Mouse (Mus musculus) heart, adult 18-20 months (tissue): ENCODE data around the gene Ssh2. TPM values are rescaled to one million over a fixed set of nuclear protein-coding genes. Genes with fewer than 3 reads are reported as not detected.
"Not testable (repeated sequence)": the region's sequence is repeated elsewhere in the genome, so short reads cannot be mapped to it uniquely, and the experiment has no call there.

Experiments
- DNase-seq, 2 experiments: peaks; one replicate each; pipeline ENCODE4 v3.0.0; 2021 to 2022; ENCODE audit warnings: mixed read lengths in 1 of 2
- total RNA-seq, 2 experiments: library from RNA; stranded (reverse); gene quantifications; 2 replicates each; pipeline ENCODE4 v1.2.3; 2021

Gene Ssh2
- total RNA-seq, 2 experiments from 2014 or later = 64.2 to 78.9 TPM

DNA sequence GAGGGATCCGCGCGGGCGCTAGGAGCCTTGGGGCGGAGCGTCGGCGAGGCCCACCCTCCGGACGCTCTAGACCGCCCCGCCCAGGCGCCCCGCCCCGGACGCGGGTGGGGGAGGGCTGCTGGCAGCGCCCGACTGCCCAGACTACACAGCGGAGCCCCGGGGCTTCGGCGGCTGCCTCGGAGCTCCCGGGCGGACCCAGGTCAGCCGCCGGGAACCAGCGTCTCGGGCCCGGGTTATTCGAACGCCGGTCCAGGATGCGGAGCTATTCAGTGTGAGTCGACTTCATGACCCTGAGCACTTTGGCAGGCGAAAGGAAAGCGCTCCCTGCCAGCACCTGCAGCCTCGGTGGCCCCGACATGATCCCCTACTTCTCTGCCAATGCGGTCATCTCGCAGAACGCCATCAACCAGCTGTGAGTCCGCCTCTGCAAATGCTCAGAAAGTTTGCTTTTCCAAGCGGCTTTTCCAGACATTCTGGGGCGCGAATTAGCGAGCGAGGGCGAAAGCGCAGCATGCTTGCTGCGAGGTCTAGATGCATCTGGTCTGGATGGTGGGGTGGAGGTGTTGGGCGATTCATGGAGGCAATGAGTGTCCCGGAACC is 132.2 kb downstream of the Ssh2 start:
- DNase-seq = peak; percentile 96

DNA sequence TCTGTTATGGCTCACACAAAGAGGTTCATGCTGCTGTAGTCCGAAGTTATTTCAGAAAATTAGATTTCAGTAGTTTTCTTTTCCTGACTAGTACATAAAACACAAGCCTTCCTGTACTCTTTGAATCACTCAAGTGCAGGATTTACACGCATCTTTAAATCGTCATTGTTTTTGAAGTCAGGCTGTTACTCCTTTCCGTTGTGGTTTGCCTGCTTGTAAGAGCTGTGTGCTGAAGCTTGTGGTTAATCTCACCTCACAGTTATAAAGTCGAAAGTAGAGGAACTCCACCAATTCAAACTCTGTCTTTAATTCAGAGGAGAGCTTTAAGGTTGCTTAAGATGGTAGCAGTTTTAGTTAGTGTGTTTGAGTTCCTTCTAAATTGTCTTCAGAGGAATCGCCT is 132.9 kb downstream of the Ssh2 start:
- DNase-seq = no peak

GRCm38 (mm10) chr11:77349698-77350097 is 133.6 kb downstream of the Ssh2 start:
- peak in 1 of 2 experiments; percentile 54 for DNase-seq

GRCm38 (mm10) chr11:77355055-77355454 is 139.0 kb downstream of the Ssh2 start:
- no peak for DNase-seq

GRCm38 (mm10) chr11:77357839-77358238 is 141.8 kb downstream of the Ssh2 start:
- no peak for DNase-seq

- DNase-seq = no peak
These were observed 147.4 kb downstream of the Ssh2 start for GRCm38 (mm10) chr11:77363476-77363875.

- no peak for DNase-seq
These were observed 148.3 kb downstream of the Ssh2 start for GRCm38 (mm10) chr11:77364376-77364775.

GRCm38 (mm10) chr11:77365706-77366386 is 149.8 kb downstream of the Ssh2 start:
- peak in 1 of 2 experiments; percentile 41 for DNase-seq

- no peak for DNase-seq
These were observed 151.6 kb downstream of the Ssh2 start for GRCm38 (mm10) chr11:77367541-77368270.

DNA sequence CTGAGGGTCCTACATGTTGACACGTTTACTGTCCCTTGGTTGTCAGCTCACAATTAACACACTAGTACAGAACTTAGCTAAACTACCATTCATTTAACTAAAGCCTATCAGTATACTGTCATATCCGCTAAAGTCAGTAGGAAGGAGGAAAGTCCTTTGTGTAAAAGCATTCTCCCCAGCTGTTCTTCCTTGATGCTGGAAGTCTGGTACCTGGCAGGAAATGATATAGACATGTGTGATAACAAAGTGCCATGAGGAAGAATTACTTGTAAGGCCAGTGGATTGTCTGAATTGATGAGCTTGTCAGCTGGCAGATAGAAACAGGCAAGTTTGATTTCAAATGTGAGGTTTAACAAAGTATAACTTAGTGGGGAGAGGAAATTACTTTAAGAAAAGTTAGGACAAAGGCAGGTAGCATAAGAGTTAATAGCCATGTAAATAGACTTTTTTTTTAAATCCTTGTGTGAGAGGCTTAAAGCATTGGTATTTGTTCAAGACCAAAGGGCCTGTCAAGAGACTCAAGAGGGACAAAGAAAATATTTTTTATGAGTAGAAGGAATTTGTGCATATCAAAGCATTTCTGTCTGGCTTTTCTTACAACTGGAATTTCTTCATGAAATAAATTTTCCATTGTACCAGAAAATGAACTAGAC is 153.2 kb downstream of the Ssh2 start:
- DNase-seq = no peak

GRCm38 (mm10) chr11:77369841-77370191 is 153.7 kb downstream of the Ssh2 start:
- no peak for DNase-seq

GRCm38 (mm10) chr11:77371088-77371487 is 155.0 kb downstream of the Ssh2 start:
- no peak for DNase-seq

- no peak for DNase-seq
These were observed 155.6 kb downstream of the Ssh2 start for GRCm38 (mm10) chr11:77371696-77372095.

DNA sequence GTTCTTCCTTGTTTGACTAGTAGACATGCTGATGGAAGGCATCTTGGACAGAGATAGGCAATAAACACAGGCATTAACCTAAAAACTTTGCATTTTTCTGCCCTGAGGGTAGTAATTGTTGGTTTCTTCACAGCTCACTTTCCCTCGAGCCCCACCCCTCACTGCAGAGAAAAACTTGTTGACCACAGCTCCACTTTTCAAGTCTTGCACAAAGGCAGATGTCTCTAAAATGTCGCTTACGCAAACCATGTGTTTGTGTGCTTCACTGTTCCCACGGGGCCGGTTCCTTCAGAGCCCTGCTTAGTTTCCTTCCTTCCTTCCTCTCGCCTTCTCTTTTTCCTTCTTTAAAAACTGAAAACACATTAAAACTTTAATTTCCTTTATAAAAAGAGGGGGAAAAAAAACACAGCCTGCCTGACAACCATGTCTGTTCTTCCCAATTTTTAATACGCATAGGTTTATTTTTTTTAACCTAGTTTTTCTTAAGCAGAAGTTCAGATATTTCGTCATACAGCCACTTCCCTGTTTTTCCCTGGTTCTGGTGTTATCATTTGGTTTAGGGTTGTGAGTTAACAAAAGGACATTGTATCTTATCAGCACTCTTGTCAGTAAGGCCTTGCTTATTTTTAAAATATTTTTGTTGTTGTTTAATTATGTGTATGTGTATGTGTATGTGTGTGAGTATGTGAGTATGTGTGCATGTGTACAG is 156.3 kb downstream of the Ssh2 start:
- peak; percentile 77 to 87 for DNase-seq

DNA sequence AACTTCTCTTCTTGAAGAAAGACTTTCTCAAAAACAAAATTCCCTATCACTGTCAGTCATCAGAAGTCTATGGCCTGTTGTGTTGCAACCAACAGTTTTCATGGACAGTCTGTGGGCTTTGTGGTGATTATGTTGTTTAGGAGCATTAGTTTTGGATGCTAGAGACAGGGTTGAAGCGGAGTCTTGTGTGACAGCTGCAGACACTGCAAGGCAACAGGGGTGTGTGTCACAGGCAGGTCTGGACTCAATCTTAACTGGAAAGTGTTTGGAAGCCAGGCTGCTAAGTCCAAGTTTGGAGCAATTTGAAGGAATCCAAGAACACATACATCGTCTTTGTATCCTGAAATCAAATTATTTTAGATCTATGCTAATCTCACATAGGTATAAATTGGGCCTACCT is 162.5 kb downstream of the Ssh2 start:
- DNase-seq = no peak

DNA sequence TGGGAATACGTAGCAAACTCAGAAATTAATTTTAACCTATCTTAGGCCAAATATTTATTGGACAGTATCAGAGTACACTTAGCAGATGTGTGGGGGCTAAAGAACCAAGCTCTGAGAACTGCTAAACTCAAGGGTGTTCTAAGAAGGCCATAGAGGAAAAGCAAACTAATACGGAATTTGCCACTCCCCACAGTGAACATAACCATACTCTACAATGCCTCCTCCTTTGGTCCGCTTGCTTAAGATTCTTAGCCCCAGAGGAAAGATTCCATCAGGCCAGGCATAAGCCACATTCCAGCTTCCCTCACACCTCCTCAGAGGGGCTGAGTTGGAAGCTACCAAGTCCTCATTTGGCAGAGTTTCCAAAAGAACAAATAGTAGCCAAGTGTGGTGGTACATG is 165.1 kb downstream of the Ssh2 start:
- DNase-seq = no peak

- DNase-seq = no peak
These were observed 168.1 kb downstream of the Ssh2 start for GRCm38 (mm10) chr11:77384151-77384550.

DNA sequence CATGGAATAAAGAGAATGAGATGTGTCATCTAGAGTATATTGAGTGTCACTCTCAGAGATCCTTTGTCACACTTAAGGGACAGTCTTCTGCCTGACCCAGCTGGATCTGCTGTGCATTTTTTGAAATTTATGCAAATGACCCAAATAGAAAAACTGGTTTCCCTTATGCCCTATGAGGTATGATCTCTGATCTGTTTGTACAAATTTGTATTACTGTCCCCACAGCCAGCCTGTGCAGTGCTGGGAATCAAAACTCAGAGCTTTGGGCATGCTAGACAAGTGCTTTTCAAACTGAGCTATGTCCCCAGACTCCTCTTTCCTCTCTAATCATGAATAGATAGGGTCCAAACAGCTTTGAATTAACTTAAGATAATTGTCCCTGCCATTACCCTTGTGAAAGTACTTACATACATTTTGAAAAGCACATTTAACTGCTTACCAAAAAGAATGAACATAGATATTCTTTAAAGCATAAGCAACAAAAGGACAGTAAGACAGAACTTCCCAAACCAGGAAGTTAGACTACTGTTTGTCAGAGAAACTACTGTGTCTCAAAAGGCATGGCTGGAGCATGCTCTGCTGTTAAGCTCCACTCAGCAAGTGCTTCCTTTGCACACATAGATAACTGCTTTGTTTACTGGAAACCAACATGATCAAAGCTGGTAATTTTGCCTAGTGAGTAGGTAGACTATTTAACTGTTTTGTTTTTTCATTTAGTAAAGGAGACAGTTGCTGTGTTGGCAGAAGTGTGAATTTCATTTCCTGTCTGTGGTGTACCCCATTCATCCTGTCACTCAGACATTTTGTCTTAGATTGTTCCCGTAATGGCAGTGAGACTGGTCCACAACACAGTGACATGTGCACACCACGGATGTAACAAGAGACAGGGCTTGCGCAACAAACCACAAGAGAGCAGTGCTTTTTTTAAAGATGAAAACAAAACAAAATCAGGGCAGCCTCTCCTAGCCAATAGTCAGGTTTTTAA is 169.9 kb downstream of the Ssh2 start:
- peak; percentile 81 to 89 for DNase-seq

DNA sequence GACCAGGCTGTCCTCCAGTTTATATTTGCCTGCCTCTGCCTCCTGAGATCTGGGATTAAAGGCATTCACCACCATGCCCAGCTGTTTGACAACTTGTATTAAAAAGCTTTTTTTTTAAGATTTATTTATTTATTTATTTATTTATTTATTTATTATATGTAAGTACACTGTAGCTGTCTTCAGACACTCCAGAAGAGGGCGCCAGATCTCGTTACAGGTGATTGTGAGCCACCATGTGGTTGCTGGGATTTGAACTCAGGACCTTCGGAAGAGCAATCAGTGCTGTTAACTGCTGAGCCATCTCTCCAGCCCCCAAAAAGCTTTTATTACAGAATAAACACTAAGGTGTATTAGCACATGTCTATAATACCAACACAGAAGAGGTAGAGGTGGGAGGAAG is 172.1 kb downstream of the Ssh2 start:
- not testable (repeated sequence) for DNase-seq

DNA sequence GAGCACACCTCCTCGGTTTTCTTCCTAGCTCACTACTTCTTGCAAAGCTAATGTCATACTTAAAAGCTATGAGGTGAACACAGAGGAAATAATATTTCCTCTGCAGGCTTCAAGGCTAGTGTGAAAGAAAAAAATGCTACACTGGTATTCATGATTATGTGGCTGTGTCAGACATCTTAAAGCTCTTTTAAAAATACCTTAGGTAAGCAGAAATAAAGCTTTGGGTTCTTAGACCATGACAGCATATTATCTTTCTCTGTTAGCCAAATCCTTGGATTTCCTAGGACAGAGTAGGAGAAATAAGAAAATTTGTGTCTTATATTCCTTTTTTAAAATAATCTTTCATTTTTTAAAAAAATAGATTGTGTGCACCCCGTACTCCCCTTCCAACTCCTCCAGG is 179.5 kb downstream of the Ssh2 start:
- no peak for DNase-seq

- no peak for DNase-seq
These were observed 186.4 kb downstream of the Ssh2 start for GRCm38 (mm10) chr11:77402508-77402907.
